Mouse (Mus musculus) left cerebral cortex, postnatal 36 days (tissue): ENCODE results near the gene Pa2g4. TPM values are rescaled to one million over a fixed set of nuclear protein-coding genes. Genes with fewer than 3 reads are reported as not detected.
"Not testable (repeated sequence)": the region's sequence is repeated elsewhere in the genome, so short reads cannot be mapped to it uniquely, and the experiment has no call there.

Experiments
- DNase-seq, 2 experiments: peaks; one replicate each; pipeline ENCODE4 v3.0.0; 2021 to 2022; ENCODE audit warnings: low spot score in 2 of 2, mixed read lengths in 1 of 2
- intact Hi-C: fragments of 180-260 bp; cut with DNase I; formaldehyde crosslinking; loops from one replicate; pipeline ENCODE4 v1.15.1; 2025
- total RNA-seq, 2 experiments: library from RNA; stranded (reverse); gene quantifications; 2 replicates each; pipeline ENCODE4 v1.2.3; 2021

Pa2g4 gene
- total RNA-seq, 2 experiments from 2014 or later = 58.2 to 59.3 TPM

- DNase-seq = no peak
- intact Hi-C loops = no loop called here
Measured at GRCm38 (mm10) chr10:128583644-128584043, 17.9 kb upstream of the Pa2g4 start.

DNA sequence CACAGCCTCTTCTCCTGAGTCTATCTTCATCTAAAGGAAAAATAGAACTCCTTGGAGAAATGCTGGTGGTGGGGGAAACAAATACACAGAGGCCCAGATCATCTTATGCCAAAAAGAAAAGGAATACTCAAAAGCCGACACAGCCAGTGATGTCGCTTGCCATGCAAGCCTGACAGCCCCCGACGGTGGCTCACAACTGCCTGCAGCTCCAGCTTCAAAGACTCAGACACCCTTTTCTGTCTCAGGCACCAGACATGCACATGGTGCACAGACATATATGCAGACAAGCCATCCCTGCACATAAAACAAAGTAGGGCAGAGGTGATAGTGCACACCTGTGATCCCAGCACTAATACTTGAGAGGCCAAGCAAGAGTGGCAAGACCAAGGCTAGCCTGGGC, 13.9 kb upstream of the Pa2g4 start:
- DNase-seq = no peak
- intact Hi-C loops = no loop called here

GRCm38 (mm10) chr10:128579298-128579697, 13.5 kb upstream of the Pa2g4 start:
- no peak for DNase-seq
- intact Hi-C loops = no loop called here

DNA sequence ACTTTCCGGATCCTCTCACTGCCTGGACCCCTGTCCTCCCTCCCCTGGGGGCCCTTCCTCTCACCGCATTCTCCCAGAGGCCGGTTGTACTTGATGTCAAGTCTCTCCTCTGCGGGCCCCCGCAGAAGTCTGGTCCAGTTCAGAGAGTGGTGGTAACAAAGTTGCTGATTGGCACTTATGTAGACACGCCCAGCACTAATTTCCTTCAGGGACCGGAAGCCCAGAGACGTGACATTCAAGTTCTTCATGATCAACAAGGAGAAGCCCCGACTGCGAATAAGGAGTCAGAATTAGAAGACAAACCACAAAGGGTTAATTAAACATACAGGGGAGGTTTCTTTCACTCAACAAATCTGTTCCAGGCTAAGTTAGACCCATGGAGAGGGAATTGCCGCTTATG, 12.5 kb upstream of the Pa2g4 start:
- no peak for DNase-seq
- intact Hi-C loops = no loop called here

DNA sequence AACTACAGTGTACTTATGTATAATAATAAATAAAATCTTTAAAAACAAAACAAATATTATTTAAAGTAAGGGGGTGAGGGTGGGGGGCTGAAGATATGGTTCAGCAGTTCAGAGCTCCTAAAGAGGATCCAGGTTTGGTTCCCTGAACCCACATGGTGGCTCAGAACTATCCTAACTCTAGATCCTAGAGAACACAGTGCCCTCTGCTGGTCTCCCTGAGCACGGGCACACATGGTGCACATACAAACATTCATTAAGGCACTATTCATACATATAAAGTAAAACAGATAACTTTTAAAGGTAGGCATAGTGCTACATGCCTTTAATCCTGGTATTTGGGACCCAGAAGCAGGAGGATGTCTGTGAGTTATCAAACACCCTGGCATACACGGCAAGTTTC, 9.3 kb upstream of the Pa2g4 start:
- DNase-seq = no peak
- intact Hi-C loops = no loop called here

DNA sequence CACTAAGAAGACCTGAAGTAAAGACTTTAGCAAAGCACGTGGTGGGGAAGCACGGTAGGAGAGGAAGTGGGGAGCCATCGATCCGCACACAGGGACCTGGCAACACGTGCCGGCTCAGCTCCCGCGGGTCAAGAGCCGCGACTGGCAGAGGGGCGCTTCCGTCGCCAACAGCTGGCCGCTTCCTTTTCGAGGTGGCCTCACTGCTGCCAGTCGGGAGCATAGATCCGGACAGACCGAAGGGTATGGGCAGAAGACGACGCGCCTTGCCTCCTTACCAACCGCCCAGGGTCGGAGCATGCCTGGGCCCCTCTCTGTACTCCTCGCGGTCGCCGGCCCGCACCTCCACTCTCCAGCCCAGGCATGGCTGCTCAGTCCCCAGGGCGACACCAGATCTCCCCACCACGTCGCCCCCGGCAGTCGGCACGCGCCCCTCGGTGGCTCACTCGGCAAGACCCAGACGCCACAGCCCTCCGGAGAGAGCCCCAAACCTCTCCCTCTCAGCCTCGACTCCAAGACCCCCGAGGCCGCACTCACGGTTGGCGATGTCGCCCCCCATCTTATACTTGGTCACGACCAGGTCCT, 490 bp downstream of the Pa2g4 start:
- intact Hi-C loops = loop anchor here (5.0 kb wide), 3 partner anchors 47 to 107 kb away; partner anchors contain the start of genes Rps26 and Suox
- DNase-seq = no peak

DNA sequence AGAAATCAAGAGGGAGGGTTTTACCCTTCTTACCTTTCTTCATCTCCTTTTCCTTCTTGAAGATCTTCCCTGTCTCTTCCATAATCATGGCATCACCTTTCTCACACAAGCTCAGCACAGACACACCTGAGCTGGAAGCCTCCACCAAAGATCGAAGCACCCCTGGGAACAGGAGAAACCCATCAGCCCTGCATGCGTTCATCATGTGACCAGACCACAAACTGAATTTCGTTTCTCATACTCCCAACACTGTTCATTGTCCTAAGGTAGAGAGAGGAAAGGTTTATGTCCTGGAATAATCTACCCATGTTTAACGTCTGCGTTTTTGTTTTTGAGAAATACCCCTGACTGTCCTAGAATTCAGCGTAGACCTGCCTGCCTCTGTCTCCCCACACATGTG, 2.2 kb downstream of the Pa2g4 start:
- DNase-seq = no peak
- intact Hi-C loops = no loop called here

- intact Hi-C loops = no loop called here
- no peak for DNase-seq
Measured at GRCm38 (mm10) chr10:128556963-128557362, 8.8 kb downstream of the Pa2g4 start.

GRCm38 (mm10) chr10:128556286-128556685, 9.5 kb downstream of the Pa2g4 start:
- no peak for DNase-seq
- intact Hi-C loops = no loop called here

GRCm38 (mm10) chr10:128555567-128555966, 10.2 kb downstream of the Pa2g4 start:
- intact Hi-C loops, DNase-seq: not testable (repeated sequence)

DNA sequence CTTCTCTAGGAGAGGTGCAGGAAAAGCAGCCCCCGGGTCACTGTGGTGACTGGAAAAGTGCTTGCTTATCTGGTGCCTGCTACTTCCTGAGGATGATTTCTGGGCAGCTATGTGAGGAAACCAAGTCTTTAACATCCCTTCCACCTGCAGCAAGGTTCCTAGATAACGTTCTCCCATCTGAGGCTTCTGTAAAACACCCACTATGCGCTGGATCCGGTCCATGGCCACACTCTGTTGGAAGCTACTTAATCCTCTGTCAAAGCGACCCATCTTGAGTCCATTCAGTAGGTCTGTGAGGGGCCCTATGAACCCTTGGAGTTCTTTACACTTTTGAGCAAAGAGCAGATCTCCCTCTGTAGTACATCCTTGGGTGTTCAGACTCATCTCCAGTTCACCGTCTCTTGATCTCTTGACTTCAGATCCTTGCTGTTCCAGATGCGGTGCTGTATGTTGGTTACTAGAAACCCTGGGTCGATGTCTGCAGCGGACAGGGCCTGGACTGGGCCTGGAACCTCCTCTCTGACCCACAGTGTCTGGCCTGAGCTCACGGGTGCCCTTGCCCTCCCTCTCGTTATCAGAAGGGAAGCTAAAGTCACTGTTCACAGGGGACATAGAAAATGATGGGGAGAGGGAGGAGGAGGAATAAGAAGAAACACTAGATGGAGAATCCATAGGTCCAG, 15.5 kb downstream of the Pa2g4 start:
- DNase-seq, intact Hi-C loops: not testable (repeated sequence)

DNA sequence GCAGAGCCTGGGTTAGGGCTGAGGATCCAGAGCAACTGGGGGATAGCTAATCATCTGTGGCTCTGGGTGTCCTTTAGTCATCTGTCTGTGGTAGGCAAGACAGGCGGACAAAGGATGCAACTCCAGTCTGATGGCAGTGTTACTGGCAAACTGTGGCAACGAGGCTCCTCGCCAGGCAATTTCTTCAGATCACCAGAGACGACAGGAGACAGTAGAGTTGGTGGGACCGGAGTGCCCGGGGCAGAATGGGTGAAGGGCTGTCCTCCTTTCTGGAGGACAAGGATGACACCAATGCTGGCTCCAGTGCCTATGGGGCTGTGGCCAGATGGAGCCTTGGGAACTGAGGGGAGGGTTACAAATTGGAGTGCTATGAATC, 16.1 kb downstream of the Pa2g4 start:
- DNase-seq = not testable (repeated sequence)
- intact Hi-C loops = loop anchor here (1.0 to 5.0 kb wide), 4 partner anchors 17 to 123 kb away; partner anchors contain the start of genes Myl6, Rps26 and Suox

- intact Hi-C loops = loop anchor here (1.0 to 5.0 kb wide), 4 partner anchors 17 to 123 kb away; partner anchors contain the start of genes Myl6, Rps26 and Suox
- peak; percentile 88 to 90 for DNase-seq
Measured at GRCm38 (mm10) chr10:128548947-128549681, 16.7 kb downstream of the Pa2g4 start, which contains the start of gene Rpl41. Gene Rpl41, minus strand, starts transcription at chr10:128549305.

DNA sequence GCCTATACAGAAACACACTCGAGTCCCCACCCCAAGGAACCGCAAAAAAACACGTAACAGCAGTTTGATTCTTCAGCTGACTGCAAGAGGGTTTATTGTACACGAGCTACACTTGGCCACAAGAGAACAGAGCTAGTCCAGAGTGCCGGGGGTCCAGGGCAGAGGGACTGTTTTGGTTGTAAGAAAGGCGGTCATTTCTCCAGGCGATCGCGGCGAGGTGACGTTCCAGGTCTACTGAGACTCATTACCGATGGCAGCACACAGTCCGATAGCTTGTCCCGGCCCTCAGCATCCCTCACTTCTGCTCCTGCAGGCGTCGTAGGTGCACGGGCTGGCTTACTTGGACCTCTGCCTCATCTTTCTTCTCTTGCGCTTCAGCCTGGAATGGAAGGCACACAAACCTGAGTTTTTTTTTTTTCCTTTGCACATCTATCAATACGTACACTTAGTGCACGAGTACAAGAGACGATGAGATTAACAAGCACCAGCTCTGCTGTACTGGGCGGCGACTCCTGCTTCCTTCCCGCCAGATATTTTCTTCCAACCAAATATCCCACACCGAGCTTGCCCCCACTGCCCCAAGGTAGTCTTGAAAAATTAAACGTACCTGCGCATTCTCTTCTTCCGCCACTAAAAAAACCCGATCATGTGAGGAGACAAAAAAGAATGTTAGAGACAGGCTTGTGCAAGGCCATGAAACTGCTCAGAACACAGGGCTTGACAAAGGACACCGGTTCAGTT, 17.6 kb downstream of the Pa2g4 start:
- peak in 1 of 2 experiments; percentile 22 for DNase-seq
- intact Hi-C loops = loop anchor here (5.0 kb wide), 3 partner anchors 56 to 124 kb away; partner anchors contain the start of genes Myl6, Rps26 and Suox

DNA sequence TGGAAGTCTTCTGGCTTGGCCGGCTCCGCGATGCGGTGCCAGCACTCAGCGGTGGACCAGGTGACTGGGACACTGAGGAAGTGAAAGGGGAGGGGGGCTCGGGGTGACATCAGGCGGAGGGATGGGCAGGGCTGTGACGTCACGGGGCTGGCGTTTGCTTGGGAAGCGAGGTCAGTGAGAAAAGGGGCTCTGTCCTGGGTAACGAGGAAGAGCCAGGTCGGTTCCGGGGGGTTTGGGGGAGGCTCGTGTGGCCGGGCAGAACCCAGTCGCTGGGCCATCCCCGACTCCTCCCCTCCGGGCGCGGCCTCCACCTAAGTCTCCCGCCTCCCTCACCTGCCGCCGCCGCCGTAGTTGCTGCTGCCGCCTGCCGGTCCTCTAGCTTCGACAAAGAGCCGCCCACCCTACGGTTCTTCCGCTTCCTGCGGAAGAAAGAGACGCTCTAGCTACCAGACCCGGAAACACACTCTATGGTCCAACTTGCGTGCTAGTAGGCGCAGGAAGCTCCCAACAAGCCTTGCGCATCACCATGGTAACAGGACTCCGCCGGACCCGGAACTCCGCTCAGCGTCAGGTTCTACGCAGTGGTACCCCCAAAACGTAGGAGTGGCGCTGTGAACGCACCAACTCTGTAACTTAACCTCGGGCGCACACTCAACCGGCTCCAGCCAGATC, 18.3 kb downstream of the Pa2g4 start, which contains the start of gene Zc3h10:
Gene Zc3h10, minus strand, starts transcription at position 414 of the 672 bp plus-strand sequence.
- intact Hi-C loops = loop anchor here (5.0 kb wide), 3 partner anchors 55 to 125 kb away; partner anchors contain the start of genes Myl6, Rps26 and Suox
- DNase-seq = peak; percentile 96 to 97

- DNase-seq = no peak
- intact Hi-C loops = loop anchor here (5.0 kb wide), 3 partner anchors 54 to 126 kb away; partner anchors contain the start of genes Myl6, Rps26 and Suox
Measured at GRCm38 (mm10) chr10:128546787-128547186, 19.0 kb downstream of the Pa2g4 start.

GRCm38 (mm10) chr10:128546361-128546760, 19.4 kb downstream of the Pa2g4 start:
- no peak for DNase-seq
- intact Hi-C loops = loop anchor here (5.0 kb wide), 3 partner anchors 54 to 126 kb away; partner anchors contain the start of genes Myl6, Rps26 and Suox

- no peak for DNase-seq
- intact Hi-C loops = loop anchor here (5.0 kb wide), 3 partner anchors 53 to 127 kb away; partner anchors contain the start of genes Myl6, Rps26 and Suox
Measured at GRCm38 (mm10) chr10:128545570-128545898, 20.3 kb downstream of the Pa2g4 start.
